Mouse (Mus musculus) urinary bladder, postnatal 0 days (tissue): ENCODE measurements around the gene Nemf. TPM values are rescaled to one million over a fixed set of nuclear protein-coding genes. Genes with fewer than 3 reads are reported as not detected.

ENCODE experiments used
- microRNA-seq: library from miRNA; unstranded; fragments of <30 nt; microRNA quantifications from one replicate; pipeline ENCODE4, GENCODE M21; 2016
- polyA plus RNA-seq: library from polyadenylated mRNA; unstranded; fragments of >200 nt; fragmentation: Nextera tagmentation; extraction: Ambion mirVana; gene quantifications from 2 replicates; pipeline ENCODE4 v1.2.1, GENCODE M21; 2015

Nemf gene
- polyA plus RNA-seq: 45.2 and 54.1 TPM in 2 replicates

DNA sequence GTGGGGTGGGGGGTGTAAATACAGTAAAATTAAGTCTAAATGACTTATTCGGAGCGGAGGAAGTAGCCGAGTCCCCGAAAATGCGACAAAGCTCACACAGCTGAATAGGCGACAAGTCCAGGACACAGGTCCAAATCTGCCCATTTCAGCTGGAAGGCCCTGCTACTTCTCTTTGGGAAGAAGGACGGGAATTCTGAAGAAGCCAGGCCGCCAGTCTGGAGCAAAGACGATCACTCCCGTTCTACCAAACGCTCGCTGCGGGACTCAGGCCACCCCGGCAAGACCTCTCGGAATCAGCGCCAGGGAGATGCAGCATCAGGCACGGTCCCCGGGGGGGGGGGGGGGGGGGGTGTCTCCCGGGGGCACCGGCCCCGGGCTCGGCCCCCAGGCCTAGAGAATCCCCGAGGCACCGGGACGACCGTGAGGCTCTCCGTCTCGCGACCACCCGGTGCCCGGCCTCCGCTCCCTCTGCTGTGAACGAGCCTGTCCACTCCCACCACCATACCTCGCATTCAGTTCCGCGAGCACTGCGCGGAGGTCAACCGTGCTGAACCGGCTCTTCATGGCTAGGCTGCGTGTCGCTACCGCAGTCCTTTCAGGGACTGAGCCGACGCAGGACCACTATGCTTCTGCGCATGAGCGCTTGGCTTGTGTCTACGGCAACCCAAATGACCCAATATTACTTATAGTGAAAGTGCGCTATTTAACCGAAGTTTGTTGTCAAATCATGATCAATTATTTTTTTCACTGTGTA is at the start of gene Nemf:
Gene Nemf, minus strand, starts transcription at position 620 of the 754 bp plus-strand sequence.

DNA sequence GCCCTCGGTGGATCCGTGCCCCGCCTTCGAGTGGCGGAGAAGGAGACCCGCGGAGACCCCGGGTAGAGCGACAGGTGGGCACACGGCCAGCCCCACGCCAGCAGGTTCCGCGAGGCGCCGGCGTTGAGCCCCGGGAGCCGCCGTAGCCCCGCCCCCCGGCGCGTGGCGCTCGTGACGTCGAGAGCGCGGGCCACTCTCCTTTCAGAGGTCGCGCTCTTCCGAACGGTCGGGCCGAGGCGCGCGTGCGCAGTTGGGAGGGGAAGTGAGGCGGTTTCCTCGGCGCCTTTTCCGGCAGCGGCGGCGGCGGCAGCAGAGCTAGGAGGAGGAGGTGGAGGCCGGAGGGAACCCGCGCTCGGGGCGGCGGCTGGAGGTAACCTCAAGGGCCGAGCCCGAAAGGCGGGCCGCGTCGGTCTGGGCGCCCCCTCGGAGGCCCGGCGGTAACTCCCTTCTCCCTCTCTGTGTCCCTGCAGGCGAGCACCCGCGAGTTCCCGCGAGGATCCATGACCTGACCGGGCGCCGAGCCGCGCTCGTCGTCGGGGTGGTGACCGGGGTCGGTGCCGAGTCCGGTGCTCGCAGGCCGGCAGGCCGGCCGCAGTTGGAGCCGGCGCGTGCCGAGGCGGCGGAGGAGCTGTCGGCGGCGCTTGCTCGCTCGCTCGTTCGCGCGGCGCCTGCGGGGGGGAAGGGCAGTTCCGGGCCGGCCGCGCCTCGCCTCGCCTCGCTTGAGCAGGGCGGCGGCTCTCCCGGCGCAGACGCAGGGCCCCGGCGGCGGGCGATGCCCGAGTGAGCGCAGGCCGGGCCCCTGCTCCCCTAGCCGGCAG is 15.1 kb upstream of the Nemf start, which contains the start of the genes Arf6 and Gm9887:
Gene Arf6, plus strand, starts transcription at position 297 of the 818 bp plus-strand sequence.
Gene Gm9887, minus strand, starts transcription at position 605 of the 818 bp plus-strand sequence.

DNA sequence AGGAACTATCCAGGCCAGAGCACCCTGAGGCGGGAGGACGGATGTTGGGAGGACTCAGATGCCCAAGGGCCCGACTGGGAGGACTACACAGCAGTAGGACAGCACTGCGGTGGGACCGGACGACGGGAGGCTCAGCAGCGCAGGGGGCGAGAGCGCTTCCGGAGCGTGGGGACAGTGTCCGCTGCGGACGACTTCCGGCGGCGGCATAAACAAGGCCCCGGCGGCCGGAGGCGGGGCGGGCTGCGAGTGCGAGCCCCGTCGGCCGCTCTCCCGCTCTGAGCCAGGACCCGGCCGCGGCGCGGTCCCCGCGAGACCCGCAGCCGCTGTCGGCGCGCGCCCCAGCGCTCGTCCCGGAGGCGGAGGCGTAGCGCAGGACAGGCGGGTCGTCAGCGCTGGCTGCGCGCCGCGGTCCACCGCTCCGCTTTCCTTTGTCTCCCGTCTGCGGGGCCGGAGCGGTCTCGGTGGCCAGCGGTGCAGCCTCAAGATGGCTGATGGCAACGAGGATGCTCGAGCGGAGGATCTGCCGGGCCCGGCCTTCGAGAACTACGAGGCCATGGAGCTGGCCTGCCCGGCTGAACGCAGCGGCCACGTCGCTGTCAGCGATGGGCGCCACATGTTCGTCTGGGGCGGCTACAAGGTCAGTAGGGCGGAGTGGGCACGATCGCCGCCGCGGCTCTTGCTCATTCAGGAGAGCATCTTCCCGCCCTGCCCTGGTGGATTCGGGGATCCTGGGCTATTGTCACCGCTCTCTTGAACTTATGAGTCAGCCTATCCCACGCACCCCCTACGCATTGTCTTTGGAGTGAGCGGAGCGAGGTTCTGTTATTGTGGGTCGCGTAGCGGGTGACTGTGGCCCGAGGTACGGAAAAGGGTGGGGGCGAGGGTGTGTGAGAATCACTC is 60.2 kb downstream of the Nemf start, which contains the start of gene Klhdc2:
Gene Klhdc2, plus strand, starts transcription at position 171 of the 900 bp plus-strand sequence.

Small RNA genes lying within 50 kb of the gene (microRNA-seq; reads per million reads assigned to microRNA genes)
- not detected for gene Gm47299
- not detected for gene Gm47305

Other genes with a start within 250 kb of the Nemf start
- 1,704 and 1,741 TPM in 2 replicates for gene Rps29, start 198.0 kb downstream of the Nemf start, polyA plus RNA-seq
- 3.2 and 5.1 TPM in 2 replicates for gene Lrr1, start 188.4 kb downstream of the Nemf start, polyA plus RNA-seq
- gene Rpl36al, start 173.1 kb downstream of the Nemf start, polyA plus RNA-seq: 635 and 701 TPM in 2 replicates
- gene Mgat2, start 173.0 kb downstream of the Nemf start, polyA plus RNA-seq: 49.5 and 59.7 TPM in 2 replicates
- 9.5 and 10.3 TPM in 2 replicates for gene Gm49383, start 160.1 kb downstream of the Nemf start, polyA plus RNA-seq
- gene Dnaaf2, start 158.7 kb downstream of the Nemf start, polyA plus RNA-seq: 3.3 and 4.6 TPM in 2 replicates
- 8.2 and 8.9 TPM in 2 replicates for gene Gm49384, start 152.9 kb downstream of the Nemf start, polyA plus RNA-seq
- gene Pole2, start 129.0 kb downstream of the Nemf start, polyA plus RNA-seq: 7.3 and 10.6 TPM in 2 replicates
- 11.9 and 12.3 TPM in 2 replicates for gene Klhdc1, start 116.0 kb downstream of the Nemf start, polyA plus RNA-seq
- gene Klhdc2, start 60.5 kb downstream of the Nemf start, polyA plus RNA-seq: 73.1 and 77.7 TPM in 2 replicates
- 51.1 and 62.3 TPM in 2 replicates for gene Arf6, start 15.0 kb upstream of the Nemf start, polyA plus RNA-seq
- 2.0 and 2.9 TPM in 2 replicates for gene Gm9887, start 15.3 kb upstream of the Nemf start, polyA plus RNA-seq
- 13.9 and 14.6 TPM in 2 replicates for gene Vcpkmt, start 225.9 kb upstream of the Nemf start, polyA plus RNA-seq